Mouse (Mus musculus): ENCODE data around the gene Sct. TPM values are rescaled to one million over a fixed set of nuclear protein-coding genes. Genes with fewer than 3 reads are reported as not detected.

The Sct gene
- total RNA-seq, 4 experiments from 2014 or later = not detected

- no peak for DNase-seq (ENCODE audit: low spot score in 2 of 2)
These were observed 48.4 kb downstream of the Sct start for GRCm38 (mm10) chr7:141230570-141230969.

GRCm38 (mm10) chr7:141229702-141230101 is 49.2 kb downstream of the Sct start:
- no peak for DNase-seq (ENCODE audit: low spot score in 2 of 2)

Other genes with a start within 250 kb of the Sct start
- gene B4galnt4, start 218.0 kb downstream of the Sct start, total RNA-seq (2022) = 10 to 100 TPM; 64.5 to 81.0 (median 79.2) TPM
- gene Pkp3, start 200.9 kb downstream of the Sct start, total RNA-seq (2022) = under 1 TPM in 1 of 4 experiments, not detected in 3; 0.57 TPM
- gene Sigirr, start 178.6 kb downstream of the Sct start, total RNA-seq (2022) = 1 to 10 TPM; 2.3 to 2.6 (median 2.5) TPM
- gene Ano9, start 161.3 kb downstream of the Sct start, total RNA-seq (2022) = not detected
- gene Ptdss2, start 156.8 kb downstream of the Sct start, total RNA-seq (2022) = 10 to 100 TPM; 48.4 to 57.7 (median 52.3) TPM
- 10 to 100 TPM; 41.0 to 52.8 (median 44.8) TPM for gene Rnh1, start 106.3 kb downstream of the Sct start, total RNA-seq (2022)
- 100 to 1,000 TPM; 226 to 267 (median 258) TPM for gene Hras, start 85.1 kb downstream of the Sct start, total RNA-seq (2022)
- gene Lrrc56, start 85.0 kb downstream of the Sct start, total RNA-seq (2022) = 1 to 10 TPM; 3.5 to 5.7 (median 5.3) TPM
- under 1 TPM in 2 of 4 experiments, not detected in 2; 0.17 to 0.25 TPM for gene Lmntd2, start 65.1 kb downstream of the Sct start, total RNA-seq (2022)
- gene Rassf7, start 63.3 kb downstream of the Sct start, total RNA-seq (2022) = 1 to 10 TPM in 3 of 4 experiments, under 1 TPM in 1; 0.89 to 2.7 (median 2.4) TPM
- 10 to 100 TPM; 65.7 to 76.5 (median 68.5) TPM for gene Phrf1, start 50.3 kb downstream of the Sct start, total RNA-seq (2022)
- 1 to 10 TPM in 3 of 4 experiments, under 1 TPM in 1; 0.65 to 2.8 (median 1.7) TPM for gene Irf7, start 12.7 kb downstream of the Sct start, total RNA-seq (2022)
- not detected for gene Cdhr5, start 2.3 kb downstream of the Sct start, total RNA-seq (2022)
- under 1 TPM; 0.44 to 0.84 (median 0.50) TPM for gene Drd4, start 12.9 kb upstream of the Sct start, total RNA-seq (2022)
- 10 to 100 TPM; 57.2 to 76.6 (median 68.2) TPM for gene Deaf1, start 48.6 kb upstream of the Sct start, total RNA-seq (2022)
- gene Tmem80, start 48.6 kb upstream of the Sct start, total RNA-seq (2022) = 10 to 100 TPM; 30.2 to 32.2 (median 30.6) TPM
- gene Eps8l2, start 59.7 kb upstream of the Sct start, total RNA-seq (2022) = 1 to 10 TPM; 5.4 to 7.9 (median 6.4) TPM
- 100 to 1,000 TPM in 3 of 4 experiments, 10 to 100 TPM in 1; 99.3 to 109 (median 106) TPM for gene Taldo1, start 113.1 kb upstream of the Sct start, total RNA-seq (2022)
- 10 to 100 TPM; 40.6 to 48.1 (median 44.6) TPM for gene Gatd1, start 135.0 kb upstream of the Sct start, total RNA-seq (2022)
- 100 to 1,000 TPM; 286 to 326 (median 299) TPM for gene Cend1, start 150.4 kb upstream of the Sct start, total RNA-seq (2022)
- gene Slc25a22, start 158.8 kb upstream of the Sct start, total RNA-seq (2022) = 100 to 1,000 TPM; 245 to 266 (median 253) TPM
- 1 to 10 TPM in 3 of 4 experiments, under 1 TPM in 1; 0.88 to 2.5 (median 1.3) TPM for gene Pidd1, start 164.9 kb upstream of the Sct start, total RNA-seq (2022)
- gene Rplp2, start 168.2 kb upstream of the Sct start, total RNA-seq (2022) = 100 to 1,000 TPM; 524 to 612 (median 563) TPM
- 10 to 100 TPM; 21.2 to 32.6 (median 27.2) TPM for gene Pnpla2, start 176.1 kb upstream of the Sct start, total RNA-seq (2022)
- gene Cracr2b, start 182.0 kb upstream of the Sct start, total RNA-seq (2022) = 1 to 10 TPM; 3.9 to 5.4 (median 4.4) TPM
- 10 to 100 TPM; 30.2 to 35.5 (median 33.4) TPM for gene Cd151, start 188.3 kb upstream of the Sct start, total RNA-seq (2022)
- 10 to 100 TPM; 32.2 to 42.4 (median 33.2) TPM for gene Polr2l, start 196.0 kb upstream of the Sct start, total RNA-seq (2022)
- 10 to 100 TPM; 17.6 to 28.0 (median 23.9) TPM for gene Tspan4, start 196.1 kb upstream of the Sct start, total RNA-seq (2022)